Mouse (Mus musculus) bone marrow, adult 2 months (tissue): ENCODE results near the gene Rph3al.

Experiments used
- CTCF ChIP-seq: fragments of 200-500 bp; IDR thresholded peaks from 2 replicates; pipeline ENCODE4 v1.5.1; 2011; ENCODE audit warnings: low read length, control low read depth; ENCODE audit not compliant: control insufficient read depth, insufficient read depth
- POLR2A ChIP-seq: fragments of 200-500 bp; IDR thresholded peaks from 2 replicates; pipeline ENCODE4 v1.6.1; 2011; ENCODE audit warnings: low read depth, mild to moderate bottlenecking, control low read depth, low read length, borderline replicate concordance; ENCODE audit not compliant: control insufficient read depth

- TF ChIP-seq CTCF, result no peak
- no peak for TF ChIP-seq POLR2A
Observed at GRCm38 (mm10) chr11:75861653-75862052, 76.6 kb downstream of the Rph3al start.
